Mouse (Mus musculus): ENCODE measurements around the gene Vps18. TPM values are rescaled to one million over a fixed set of nuclear protein-coding genes. Genes with fewer than 3 reads are reported as not detected.

Vps18 gene
- polyA plus RNA-seq, 1 experiment: 37.8 TPM

DNA sequence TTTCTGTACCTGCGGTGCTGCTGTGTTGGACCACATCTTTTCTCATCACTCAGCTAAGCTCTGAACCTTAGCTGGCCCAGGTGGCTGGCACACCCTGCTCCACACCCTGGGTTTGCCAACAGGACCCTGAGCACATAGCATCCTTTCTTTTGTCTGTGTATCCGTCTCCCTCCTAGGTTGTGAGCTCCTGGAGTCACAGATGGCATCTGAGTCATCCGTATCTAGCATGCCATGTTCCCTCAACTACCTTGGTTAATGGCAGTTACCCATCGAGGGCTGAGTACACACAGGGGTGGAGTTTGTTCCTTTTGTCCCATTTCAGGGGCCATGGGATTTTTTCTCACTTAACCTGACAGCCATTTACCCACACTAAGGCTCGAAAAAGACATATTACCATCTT lies 38.2 kb upstream of the Vps18 start:
- H3K4me1 ChIP-seq (ENCODE audit: control insufficient read depth, insufficient read depth, low read length): peaks cover 3% of the 10 kb centered on the region; the same call in 1 of the 2 replicates
- no peaks in the 10 kb centered on the region for H3K27me3 ChIP-seq (ENCODE audit: control insufficient read depth, insufficient read depth, low read length)
- 41% methylated on average over 5 of the region's 5 CpGs for WGBS

GRCm38 (mm10) chr2:119250826-119251478 lies 37.6 kb upstream of the Vps18 start:
- Histone ChIP-seq H3K4me3 (replicated peaks; ENCODE audit: insufficient read depth, low read depth, low read length) (peak overlapping the region; percentile 4), H3K27ac (ENCODE audit: insufficient read depth, low read length) (no peak overlapping the region), H3K27me3 (ENCODE audit: control insufficient read depth, insufficient read depth, low read length) (no peaks in the 10 kb centered on the region), H3K4me1 (ENCODE audit: control insufficient read depth, insufficient read depth, low read length) (peaks cover 3% of the 10 kb centered on the region; the same call in 1 of the 2 replicates)
- DNase-seq: peak; percentile 82 to 89
- no peak for TF ChIP-seq POLR2A (IDR thresholded peaks at IDR 0.05; ENCODE audit: borderline replicate concordance, insufficient read depth, low read length)
- peak; percentile 89 for TF ChIP-seq CTCF (IDR thresholded peaks at IDR 0.05; ENCODE audit: borderline replicate concordance, insufficient read depth, low read depth, low read length)
- 17% methylated on average over 11 of the region's 11 CpGs for WGBS

More for the DNA sequence above, 38.2 kb upstream of the Vps18 start:
- peak; percentile 22 to 42 for DNase-seq
- Histone ChIP-seq H3K27ac (ENCODE audit: insufficient read depth, low read length) (no peak overlapping the region), H3K4me3 (replicated peaks; ENCODE audit: insufficient read depth, low read depth, low read length) (no peak overlapping the region)
- TF ChIP-seq CTCF (IDR thresholded peaks at IDR 0.05; ENCODE audit: borderline replicate concordance, insufficient read depth, low read depth, low read length) (no peak), POLR2A (IDR thresholded peaks at IDR 0.05; ENCODE audit: borderline replicate concordance, insufficient read depth, low read length) (no peak)

- Histone ChIP-seq H3K4me3 (replicated peaks; ENCODE audit: insufficient read depth, low read depth, low read length) (no peak overlapping the region), H3K4me1 (ENCODE audit: control insufficient read depth, insufficient read depth, low read length) (peaks cover 3% of the 10 kb centered on the region; the same call in 1 of the 2 replicates), H3K27ac (ENCODE audit: insufficient read depth, low read length) (no peak overlapping the region), H3K27me3 (ENCODE audit: control insufficient read depth, insufficient read depth, low read length) (no peaks in the 10 kb centered on the region)
- 6% methylated on average over 7 of the region's 7 CpGs for WGBS
- TF ChIP-seq CTCF (IDR thresholded peaks at IDR 0.05; ENCODE audit: borderline replicate concordance, insufficient read depth, low read depth, low read length) (no peak), POLR2A (IDR thresholded peaks at IDR 0.05; ENCODE audit: borderline replicate concordance, insufficient read depth, low read length) (no peak)
- no peak for DNase-seq
Observed at GRCm38 (mm10) chr2:119254976-119255375, 33.6 kb upstream of the Vps18 start.

GRCm38 (mm10) chr2:119260518-119260917 lies 28.0 kb upstream of the Vps18 start:
- WGBS: 90% methylated on average over 1 of the region's 1 CpGs
- Histone ChIP-seq H3K4me1 (ENCODE audit: control insufficient read depth, insufficient read depth, low read length) (0 out of 2 replicates have a peak, but pooled peaks cover 4% of the 10 kb centered on the region), H3K27ac (ENCODE audit: insufficient read depth, low read length) (no peak overlapping the region), H3K27me3 (ENCODE audit: control insufficient read depth, insufficient read depth, low read length) (no peaks in the 10 kb centered on the region), H3K4me3 (replicated peaks; ENCODE audit: insufficient read depth, low read depth, low read length) (no peak overlapping the region)
- DNase-seq: no peak
- TF ChIP-seq POLR2A (IDR thresholded peaks at IDR 0.05; ENCODE audit: borderline replicate concordance, insufficient read depth, low read length) (no peak), CTCF (IDR thresholded peaks at IDR 0.05; ENCODE audit: borderline replicate concordance, insufficient read depth, low read depth, low read length) (no peak)

DNA sequence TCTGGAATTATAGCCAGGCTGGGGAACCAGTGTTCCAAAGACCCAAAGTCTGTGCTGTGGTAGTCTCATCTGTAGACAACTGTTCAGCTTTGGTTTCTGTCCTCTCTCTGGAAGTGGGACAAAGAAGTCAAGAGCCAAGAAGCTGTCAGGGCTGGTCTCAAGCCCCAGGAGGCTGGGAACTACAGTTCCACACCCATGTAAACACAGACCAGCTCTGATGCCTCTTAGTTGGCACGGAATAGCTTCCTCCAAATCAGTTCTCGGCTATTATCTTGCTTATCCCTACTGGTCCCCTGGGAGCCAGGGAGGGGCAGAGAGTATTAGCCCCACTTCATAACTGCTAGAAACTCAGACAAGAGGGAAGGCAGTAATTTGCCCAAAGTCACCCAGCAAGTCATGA lies 27.2 kb upstream of the Vps18 start:
- Histone ChIP-seq H3K27me3 (ENCODE audit: control insufficient read depth, insufficient read depth, low read length) (no peaks in the 10 kb centered on the region), H3K4me1 (ENCODE audit: control insufficient read depth, insufficient read depth, low read length) (0 out of 2 replicates have a peak, but pooled peaks cover 4% of the 10 kb centered on the region), H3K27ac (ENCODE audit: insufficient read depth, low read length) (no peak overlapping the region), H3K4me3 (replicated peaks; ENCODE audit: insufficient read depth, low read depth, low read length) (no peak overlapping the region)
- WGBS: 5% methylated on average over 2 of the region's 2 CpGs
- TF ChIP-seq CTCF (IDR thresholded peaks at IDR 0.05; ENCODE audit: borderline replicate concordance, insufficient read depth, low read depth, low read length) (no peak), POLR2A (IDR thresholded peaks at IDR 0.05; ENCODE audit: borderline replicate concordance, insufficient read depth, low read length) (no peak)
- DNase-seq: no peak

DNA sequence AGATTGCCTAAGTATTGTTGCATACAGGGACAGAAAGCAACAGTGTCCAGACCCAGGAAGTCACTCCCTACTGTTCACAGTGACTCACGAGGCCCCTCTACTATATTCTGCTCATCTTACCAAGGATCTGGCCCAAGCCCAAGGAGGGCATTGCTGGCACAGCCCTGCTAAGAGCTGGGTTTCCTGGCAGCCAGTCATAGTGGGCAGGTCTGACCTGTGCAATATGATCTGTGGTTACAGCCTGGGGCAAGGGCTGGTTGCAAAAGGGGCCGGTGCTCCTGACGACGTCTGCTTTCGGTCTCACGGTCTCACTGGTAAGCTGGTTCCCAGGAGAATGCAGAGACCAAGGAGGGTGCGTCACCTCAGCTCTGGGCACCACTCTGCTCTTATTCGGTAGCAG lies 25.6 kb upstream of the Vps18 start:
- TF ChIP-seq CTCF (IDR thresholded peaks at IDR 0.05; ENCODE audit: borderline replicate concordance, insufficient read depth, low read depth, low read length) (no peak), POLR2A (IDR thresholded peaks at IDR 0.05; ENCODE audit: borderline replicate concordance, insufficient read depth, low read length) (no peak)
- DNase-seq: peak in 1 of 2 experiments; percentile 33
- 0 out of 2 replicates have a peak, but pooled peaks cover 4% of the 10 kb centered on the region for H3K4me1 ChIP-seq (ENCODE audit: control insufficient read depth, insufficient read depth, low read length)
- no peaks in the 10 kb centered on the region for H3K27me3 ChIP-seq (ENCODE audit: control insufficient read depth, insufficient read depth, low read length)
- H3K27ac ChIP-seq (ENCODE audit: insufficient read depth, low read length): no peak overlapping the region
- 14% methylated on average over 8 of the region's 8 CpGs for WGBS
- H3K4me3 ChIP-seq (replicated peaks; ENCODE audit: insufficient read depth, low read depth, low read length): no peak overlapping the region

DNA sequence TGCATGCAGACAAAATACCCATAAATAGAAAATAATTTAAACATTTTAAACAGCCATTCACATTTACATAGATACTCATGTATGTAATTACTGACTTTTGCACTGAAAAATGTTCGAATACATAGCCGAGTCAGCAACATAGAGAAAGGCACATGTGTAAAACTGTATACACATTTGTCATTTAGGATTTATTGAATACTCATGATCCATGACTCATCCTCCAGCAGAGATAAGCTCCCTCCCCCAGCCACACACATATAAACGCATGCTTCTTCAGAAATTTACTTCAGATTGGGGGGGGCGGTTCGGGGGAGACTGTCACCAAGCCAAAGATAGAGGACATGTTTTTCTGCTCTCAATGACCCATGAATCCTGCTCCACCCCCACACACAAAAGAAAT lies 24.7 kb upstream of the Vps18 start:
- no peaks in the 10 kb centered on the region for H3K27me3 ChIP-seq (ENCODE audit: control insufficient read depth, insufficient read depth, low read length)
- H3K4me1 ChIP-seq (ENCODE audit: control insufficient read depth, insufficient read depth, low read length): 0 out of 2 replicates have a peak, but pooled peaks cover 4% of the 10 kb centered on the region
- H3K27ac ChIP-seq (ENCODE audit: insufficient read depth, low read length): no peak overlapping the region
- no peak overlapping the region for H3K4me3 ChIP-seq (replicated peaks; ENCODE audit: insufficient read depth, low read depth, low read length)
- TF ChIP-seq POLR2A (IDR thresholded peaks at IDR 0.05; ENCODE audit: borderline replicate concordance, insufficient read depth, low read length): no peak
- no peak for TF ChIP-seq CTCF (IDR thresholded peaks at IDR 0.05; ENCODE audit: borderline replicate concordance, insufficient read depth, low read depth, low read length)
- no peak for DNase-seq
- WGBS: 81% methylated on average over 5 of the region's 5 CpGs

DNA sequence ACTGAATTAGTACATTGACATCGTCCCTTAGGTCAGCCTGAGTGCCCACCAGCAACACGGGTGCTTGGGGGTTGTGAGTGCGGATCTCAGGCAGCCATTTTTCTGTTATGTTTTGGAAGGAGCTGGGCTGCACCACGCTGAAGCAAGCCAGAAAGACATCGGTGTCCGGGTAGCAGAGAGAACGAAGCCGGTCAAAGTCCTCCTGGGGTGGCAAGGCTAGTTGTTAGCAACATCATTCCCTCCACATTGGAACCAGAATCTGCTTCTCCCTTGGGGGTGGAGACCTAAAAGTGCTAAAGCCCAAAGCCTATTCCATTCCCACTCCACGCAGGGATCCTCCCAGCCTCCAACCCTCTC lies 18.3 kb upstream of the Vps18 start:
- no peak for DNase-seq
- Histone ChIP-seq H3K4me3 (replicated peaks; ENCODE audit: insufficient read depth, low read depth, low read length) (peak overlapping the region; percentile 77), H3K27me3 (ENCODE audit: control insufficient read depth, insufficient read depth, low read length) (no peaks in the 10 kb centered on the region), H3K27ac (ENCODE audit: insufficient read depth, low read length) (no peak overlapping the region), H3K4me1 (ENCODE audit: control insufficient read depth, insufficient read depth, low read length) (no peaks in the 10 kb centered on the region; the same call in 1 of the 2 replicates)
- no peak for TF ChIP-seq POLR2A (IDR thresholded peaks at IDR 0.05; ENCODE audit: borderline replicate concordance, insufficient read depth, low read length)
- TF ChIP-seq CTCF (IDR thresholded peaks at IDR 0.05; ENCODE audit: borderline replicate concordance, insufficient read depth, low read depth, low read length): no peak
- 60% methylated on average over 9 of the region's 9 CpGs for WGBS
